Mouse (Mus musculus) brain, adult 10 weeks (tissue): ENCODE results near the gene A26c2. TPM values are rescaled to one million over a fixed set of nuclear protein-coding genes. Genes with fewer than 3 reads are reported as not detected.

Experiments used
- polyA plus RNA-seq: library from polyadenylated mRNA; stranded (reverse); fragments of 350-450 nt; fragmentation: Illumina TruSeq; extraction: RNeasy Lipid Tissue Mini Kit (QIAGEN cat#74804); gene quantifications from one replicate; pipeline ENCODE4 v1.2.3, GENCODE M21; 2015; ENCODE audit warnings: low read depth, low replicate concordance

Gene A26c2
- not detected for polyA plus RNA-seq

GRCm38 (mm10) chr7:62823573-62823972, at the start of gene A26c2:
TSS of gene A26c2 (minus strand) at chr7:62823673.

